Mouse (Mus musculus): ENCODE data around the gene Zdhhc20.

- TF ChIP-seq CTCF (IDR thresholded peaks at IDR 0.05; ENCODE audit: low read depth, low read length) (no peak), POLR2A (IDR thresholded peaks at IDR 0.05; ENCODE audit: insufficient read depth, low read length) (no peak)
Observed at GRCm38 (mm10) chr14:57882720-57883119, 7.4 kb downstream of the Zdhhc20 start.

Measured in ES-Bruce4 (cell line).